Mouse (Mus musculus) ES-E14 (cell line): Measurements from ENCODE around the gene Ppp1r10. TPM values are rescaled to one million over a fixed set of nuclear protein-coding genes. Genes with fewer than 3 reads are reported as not detected.

Experiments
- DNase-seq: peaks from one replicate; pipeline ENCODE4 v3.0.0-alpha.2; 2013; ENCODE audit warnings: low read depth, low spot score
- H3K27ac ChIP-seq: 2 replicates; pipeline ENCODE4 v1.5.1; 2012; ENCODE audit warnings: low read depth, mild to moderate bottlenecking, low read length, moderate library complexity, mixed read lengths; ENCODE audit not compliant: poor library complexity, insufficient read depth, severe bottlenecking
- H3K36me3 ChIP-seq: 2 replicates; pipeline ENCODE4 v1.6.1; 2012; ENCODE audit warnings: mild to moderate bottlenecking, low read length, moderate library complexity, mixed read lengths; ENCODE audit not compliant: control insufficient read depth, poor library complexity, insufficient read depth, severe bottlenecking
- H3K4me1 ChIP-seq, 2 experiments: fragments of 150-350 bp in 1 of 2; sonication (generic) in 1 of 2; 2 replicates each; pipeline ENCODE4 v1.6.1; 2012; ENCODE audit warnings: low read length in 2 of 2, mild to moderate bottlenecking in 1 of 2, mixed read lengths in 1 of 2; ENCODE audit not compliant: control insufficient read depth in 2 of 2, insufficient read depth in 2 of 2, poor library complexity in 1 of 2
- H3K4me3 ChIP-seq, 2 experiments: fragments of 150-350 bp in 1 of 2; sonication (generic) in 1 of 2; 2 replicates each; pipeline ENCODE4 v1.5.1; 2012; ENCODE audit warnings: low read length in 2 of 2, low read depth in 1 of 2, mild to moderate bottlenecking in 1 of 2, mixed read lengths in 1 of 2; ENCODE audit not compliant: insufficient read depth in 1 of 2, poor library complexity in 1 of 2, severe bottlenecking in 1 of 2
- H3K9ac ChIP-seq: 2 replicates; pipeline ENCODE4 v1.6.1; 2012; ENCODE audit warnings: low read depth, mild to moderate bottlenecking, low read length, mixed read lengths; ENCODE audit not compliant: poor library complexity, insufficient read depth, severe bottlenecking
- H3K9me3 ChIP-seq: fragments of 150-350 bp; sonication (generic); 2 replicates; pipeline ENCODE4 v1.6.1; 2012; ENCODE audit warnings: low read depth, mild to moderate bottlenecking, low read length; ENCODE audit not compliant: control insufficient read depth, insufficient read depth
- CHD2 ChIP-seq: IDR thresholded peaks from 2 replicates; pipeline ENCODE4 v1.6.1; 2014; ENCODE audit warnings: mild to moderate bottlenecking, low read depth, low read length, inconsistent platforms
- HCFC1 ChIP-seq: IDR thresholded peaks from 2 replicates; pipeline ENCODE4 v1.6.1; 2012; ENCODE audit warnings: low read length, inconsistent platforms, borderline replicate concordance; ENCODE audit not compliant: insufficient read depth
- MAFK ChIP-seq: IDR thresholded peaks from 2 replicates; pipeline ENCODE4 v1.6.1; 2014; ENCODE audit warnings: mild to moderate bottlenecking, low read depth, low read length, inconsistent platforms; ENCODE audit not compliant: insufficient read depth
- ZC3H11A ChIP-seq: IDR thresholded peaks from 2 replicates; pipeline ENCODE4 v1.6.1; 2012; ENCODE audit warnings: low read depth, mild to moderate bottlenecking, inconsistent platforms, low read length, borderline replicate concordance
- ZNF384 ChIP-seq: IDR thresholded peaks from 2 replicates; pipeline ENCODE4 v1.6.1; 2012; ENCODE audit warnings: low read depth, low read length, inconsistent platforms
- in situ Hi-C, 2 experiments: fragments of 600-800 bp; cut with MboI; formaldehyde crosslinking; loops; one replicate each; pipeline ENCODE4 v1.15.1; 2025; ENCODE audit warnings: low sequenced_read_pairs in 2 of 2, inconsistent platforms in 1 of 2; ENCODE audit not compliant: unreplicated experiment in 2 of 2
- total RNA-seq: library from RNA; depleted of rRNA; stranded (reverse); fragments of 300-350 nt; gene quantifications from 2 replicates; pipeline ENCODE4 v1.2.3, GENCODE M21; 2012

Ppp1r10 gene
- total RNA-seq, 1 experiment = 64.8 TPM

DNA sequence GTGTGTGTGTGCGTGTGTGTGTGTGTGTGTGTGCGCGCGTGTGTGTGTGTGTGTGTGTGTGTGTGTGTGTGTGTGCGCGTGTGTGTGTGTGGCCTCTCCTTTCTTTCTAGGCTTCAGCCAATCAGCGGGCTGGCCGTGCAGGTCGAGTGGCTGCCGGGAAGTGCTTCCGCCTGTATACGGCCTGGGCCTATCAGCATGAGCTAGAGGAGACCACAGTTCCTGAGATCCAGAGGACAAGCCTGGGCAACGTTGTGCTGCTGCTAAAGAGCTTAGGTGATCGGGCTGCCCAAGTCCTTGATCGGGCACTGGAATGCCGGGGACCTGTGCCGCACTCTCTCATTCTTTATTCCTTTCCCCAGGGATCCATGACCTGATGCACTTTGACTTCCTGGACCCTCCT, 28.5 kb upstream of the Ppp1r10 start:
- DNase-seq = peak; percentile 64
- peak overlapping the region; percentile 88 for H3K9ac ChIP-seq
- peak overlapping the region; percentile 79 to 89 for H3K4me3 ChIP-seq
- no peak for TF ChIP-seq CHD2
- TF ChIP-seq ZNF384 = 0 out of 2 replicates have a peak, but pooled peaks have one; percentile 23
- H3K4me1 ChIP-seq = peaks cover 2 to 8% of the 10 kb centered on the region in 2 experiments; a peak in 2 of 4 replicates
- no peaks in the 10 kb centered on the region for H3K9me3 ChIP-seq
- in situ Hi-C loops = no loop called here
- peak overlapping the region; percentile 86 for H3K27ac ChIP-seq
- H3K36me3 ChIP-seq = peaks cover 67% of the 10 kb centered on the region

DNA sequence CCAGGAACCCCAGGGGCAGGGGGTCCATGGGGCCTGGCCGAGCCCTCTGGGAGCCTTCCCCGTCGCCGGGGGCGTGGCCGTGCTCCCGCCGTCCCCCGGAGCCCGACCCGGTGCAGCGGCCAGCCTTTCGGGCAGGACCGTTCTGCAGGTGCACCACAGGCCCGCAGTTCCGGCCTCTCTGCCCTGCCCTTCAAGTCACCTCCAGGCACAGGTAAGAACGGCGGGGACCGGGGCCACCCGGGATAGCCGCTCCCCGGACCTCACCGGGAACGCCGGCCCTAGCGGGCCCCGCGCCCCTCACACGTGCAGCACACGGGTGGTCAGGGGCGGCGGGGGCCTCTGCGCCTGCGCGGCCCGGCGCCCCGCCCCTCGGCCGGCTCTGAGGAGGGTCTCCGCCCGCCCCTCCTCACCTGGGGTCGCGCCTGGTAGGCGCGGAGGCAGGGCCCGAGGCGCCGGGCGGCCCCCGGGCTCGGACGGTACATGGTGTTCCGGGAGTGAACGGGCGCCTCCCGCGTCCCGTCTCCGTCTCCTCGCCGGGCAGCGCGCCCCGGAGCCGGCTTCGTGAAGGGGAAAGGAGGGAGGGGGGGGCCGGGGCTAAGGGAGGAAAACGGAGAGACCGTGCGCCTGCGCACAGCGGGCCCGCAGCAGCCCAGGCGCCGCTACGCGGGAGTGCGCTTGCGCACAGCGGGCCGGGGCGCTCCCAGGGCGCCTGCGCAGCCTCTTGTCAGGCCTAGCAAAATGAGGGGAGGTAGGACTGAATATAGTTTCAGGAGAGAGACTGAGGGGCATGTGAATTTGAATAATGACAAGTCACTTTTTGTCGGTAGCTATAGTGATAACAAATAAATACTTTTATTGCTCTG, 19.2 kb upstream of the Ppp1r10 start, which contains the start of gene 2310061I04Rik:
Gene 2310061I04Rik (minus strand): TSS at position 651 of the 863 bp plus-strand sequence.
- DNase-seq = peak; percentile 77
- no peaks in the 10 kb centered on the region for H3K9me3 ChIP-seq
- peak within 1 kb of the TSS; percentile 94 for H3K9ac ChIP-seq
- peaks cover 14% of the 10 kb centered on the region for H3K36me3 ChIP-seq
- H3K4me1 ChIP-seq = peaks cover 0 to 8% of the 10 kb centered on the region in 2 experiments; a peak in 2 of 4 replicates
- in situ Hi-C loops = no loop called here
- H3K27ac ChIP-seq = peak within 1 kb of the TSS; percentile 84
- peak within 1 kb of the TSS; percentile 79 to 90 for H3K4me3 ChIP-seq
- TF ChIP-seq CHD2 (no peak), HCFC1 (peak; percentile 61; the same call in 1 of the 2 replicates)

- TF ChIP-seq ZC3H11A (no peak), MAFK (no peak), ZNF384 (no peak), HCFC1 (no peak), CHD2 (no peak)
- peak overlapping the region; percentile 63; the same call in 1 of the 2 replicates for H3K9ac ChIP-seq
- H3K27ac ChIP-seq = peak overlapping the region; percentile 71; the same call in 1 of the 2 replicates
- DNase-seq = no peak
- H3K36me3 ChIP-seq = peaks cover 10% of the 10 kb centered on the region
- H3K4me1 ChIP-seq = peaks cover 0 to 4% of the 10 kb centered on the region in 2 experiments; a peak in 2 of 4 replicates
- no peaks in the 10 kb centered on the region for H3K9me3 ChIP-seq
- in situ Hi-C loops = no loop called here
- H3K4me3 ChIP-seq = peak overlapping the region; percentile 79 to 90
Observed at GRCm38 (mm10) chr17:35897644-35898573, 18.3 kb upstream of the Ppp1r10 start.

- no peak for TF ChIP-seq ZC3H11A
- TF ChIP-seq HCFC1 = no peak
- no peak for TF ChIP-seq CHD2
- TF ChIP-seq MAFK = no peak
- TF ChIP-seq ZNF384 = no peak
- Histone ChIP-seq H3K9ac (no peak overlapping the region), H3K27ac (no peak overlapping the region), H3K4me1 (peaks cover 0 to 3% of the 10 kb centered on the region in 2 experiments; a peak in 2 of 4 replicates), H3K36me3 (no peaks in the 10 kb centered on the region), H3K9me3 (no peaks in the 10 kb centered on the region), H3K4me3 (no peak overlapping the region)
- in situ Hi-C loops = no loop called here
- no peak for DNase-seq
Observed at GRCm38 (mm10) chr17:35900636-35901035, 15.6 kb upstream of the Ppp1r10 start.
